Mouse (Mus musculus): ENCODE data around the gene Pop4. TPM values are rescaled to one million over a fixed set of nuclear protein-coding genes. Genes with fewer than 3 reads are reported as not detected.
"Not testable (repeated sequence)": the region's sequence is repeated elsewhere in the genome, so short reads cannot be mapped to it uniquely, and the experiment has no call there.

The Pop4 gene
- 84.8 and 89.3 TPM in 2 replicates for polyA plus RNA-seq (2015; fragmentation: Nextera tagmentation; extraction: Ambion mirVana)

GRCm38 (mm10) chr7:38270703-38271510 is at the start of gene Pop4:
TSS of gene Pop4 (minus strand) at chr7:38271423.
- Histone ChIP-seq H3K4me2 (replicated peaks) (peak within 1 kb of the TSS; percentile 91), H3K27ac (peak within 1 kb of the TSS; percentile 73), H3K9me3 (no peaks in the 10 kb centered on the region), H3K4me1 (replicated peaks) (peaks cover 20% of the 10 kb centered on the region), H3K4me3 (replicated peaks) (peak within 1 kb of the TSS; percentile 79), H3K27me3 (no peaks in the 10 kb centered on the region), H3K36me3 (peaks cover 26% of the 10 kb centered on the region), H3K9ac (replicated peaks) (peak within 1 kb of the TSS; percentile 81)
- peak; percentile 94 for ATAC-seq
- WGBS: under 1% methylated on average over 38 of the region's 38 CpGs

GRCm38 (mm10) chr7:38320641-38321040 is 49.4 kb upstream of the Pop4 start:
- H3K36me3 ChIP-seq: no peaks in the 10 kb centered on the region
- H3K27me3 ChIP-seq: no peaks in the 10 kb centered on the region
- H3K9ac ChIP-seq (replicated peaks): no peak overlapping the region
- no peak overlapping the region for H3K4me2 ChIP-seq (replicated peaks)
- H3K4me1 ChIP-seq (replicated peaks): no peaks in the 10 kb centered on the region
- H3K4me3 ChIP-seq (replicated peaks): no peak overlapping the region
- WGBS: 89% methylated on average over 2 of the region's 2 CpGs
- no peak overlapping the region for H3K27ac ChIP-seq
- ATAC-seq: no peak
- H3K9me3 ChIP-seq: no peaks in the 10 kb centered on the region

- not testable (repeated sequence) for H3K9me3 ChIP-seq; H3K27ac ChIP-seq; ATAC-seq; H3K4me3 ChIP-seq (replicated peaks); H3K4me2 ChIP-seq (replicated peaks); H3K4me1 ChIP-seq (replicated peaks); H3K27me3 ChIP-seq; H3K36me3 ChIP-seq; H3K9ac ChIP-seq (replicated peaks)
- 30% methylated on average over 4 of the region's 4 CpGs for WGBS
These were observed 11.0 kb upstream of the Pop4 start for GRCm38 (mm10) chr7:38282192-38282591.

GRCm38 (mm10) chr7:38272551-38272950 is 1.3 kb upstream of the Pop4 start:
- H3K27me3 ChIP-seq: no peaks in the 10 kb centered on the region
- peaks cover 9% of the 10 kb centered on the region for H3K36me3 ChIP-seq
- no peak overlapping the region for H3K27ac ChIP-seq
- H3K4me3 ChIP-seq (replicated peaks): no peak overlapping the region
- ATAC-seq: no peak
- H3K9ac ChIP-seq (replicated peaks): no peak overlapping the region
- H3K4me2 ChIP-seq (replicated peaks): no peak overlapping the region
- H3K4me1 ChIP-seq (replicated peaks): peaks cover 20% of the 10 kb centered on the region
- no peaks in the 10 kb centered on the region for H3K9me3 ChIP-seq

- Histone ChIP-seq H3K27ac (no peak overlapping the region), H3K4me2 (replicated peaks) (peak overlapping the region; percentile 91), H3K4me3 (replicated peaks) (peak overlapping the region; percentile 79), H3K4me1 (replicated peaks) (peaks cover 20% of the 10 kb centered on the region), H3K36me3 (peaks cover 16% of the 10 kb centered on the region), H3K9me3 (no peaks in the 10 kb centered on the region), H3K27me3 (no peaks in the 10 kb centered on the region), H3K9ac (replicated peaks) (peak overlapping the region; percentile 81)
- WGBS: 21% methylated on average over 4 of the region's 4 CpGs
- ATAC-seq: peak; percentile 51
These were observed 636 bp upstream of the Pop4 start for GRCm38 (mm10) chr7:38271859-38272258.

- WGBS: under 1% methylated on average over 11 of the region's 11 CpGs
- no peak for ATAC-seq
These were observed 238 bp upstream of the Pop4 start for GRCm38 (mm10) chr7:38271511-38271811.

GRCm38 (mm10) chr7:38267006-38267680 is 4.1 kb downstream of the Pop4 start:
- H3K4me3 ChIP-seq (replicated peaks): no peak overlapping the region
- peaks cover 20% of the 10 kb centered on the region for H3K4me1 ChIP-seq (replicated peaks)
- H3K27me3 ChIP-seq: no peaks in the 10 kb centered on the region
- H3K9me3 ChIP-seq: no peaks in the 10 kb centered on the region
- no peak overlapping the region for H3K27ac ChIP-seq
- no peak for ATAC-seq
- H3K36me3 ChIP-seq: peaks cover 63% of the 10 kb centered on the region
- no peak overlapping the region for H3K4me2 ChIP-seq (replicated peaks)
- H3K9ac ChIP-seq (replicated peaks): no peak overlapping the region
- 94% methylated on average over 8 of the region's 8 CpGs for WGBS

More at GRCm38 (mm10) chr7:38271511-38271811, 238 bp upstream of the Pop4 start:
- Histone ChIP-seq H3K4me1 (replicated peaks) (peaks cover 20% of the 10 kb centered on the region), H3K27me3 (no peaks in the 10 kb centered on the region), H3K27ac (peak overlapping the region; percentile 73), H3K9me3 (no peaks in the 10 kb centered on the region), H3K36me3 (peaks cover 20% of the 10 kb centered on the region), H3K9ac (replicated peaks) (peak overlapping the region; percentile 81), H3K4me2 (replicated peaks) (peak overlapping the region; percentile 91), H3K4me3 (replicated peaks) (peak overlapping the region; percentile 79)

- Histone ChIP-seq H3K4me3 (replicated peaks) (no peak overlapping the region), H3K9me3 (no peaks in the 10 kb centered on the region), H3K9ac (replicated peaks) (no peak overlapping the region), H3K27ac (no peak overlapping the region), H3K4me1 (replicated peaks) (no peaks in the 10 kb centered on the region), H3K4me2 (replicated peaks) (no peak overlapping the region), H3K27me3 (no peaks in the 10 kb centered on the region), H3K36me3 (peaks cover 66% of the 10 kb centered on the region)
- WGBS: 89% methylated on average over 5 of the region's 5 CpGs
- ATAC-seq: no peak
These were observed 8.8 kb downstream of the Pop4 start for GRCm38 (mm10) chr7:38262406-38262805.

GRCm38 (mm10) chr7:38259631-38260030 is 11.6 kb downstream of the Pop4 start:
- H3K4me2 ChIP-seq (replicated peaks): no peak overlapping the region
- H3K4me3 ChIP-seq (replicated peaks): no peak overlapping the region
- H3K36me3 ChIP-seq: peaks cover 39% of the 10 kb centered on the region
- no peak for ATAC-seq
- H3K9me3 ChIP-seq: no peaks in the 10 kb centered on the region
- H3K27me3 ChIP-seq: no peaks in the 10 kb centered on the region; the same call in 1 of the 2 replicates
- 0 out of 2 replicates have a peak, but pooled peaks cover 4% of the 10 kb centered on the region for H3K4me1 ChIP-seq (replicated peaks)
- no peak overlapping the region for H3K27ac ChIP-seq
- no peak overlapping the region for H3K9ac ChIP-seq (replicated peaks)
- WGBS: 87% methylated on average over 2 of the region's 2 CpGs

GRCm38 (mm10) chr7:38253441-38253840 is 17.8 kb downstream of the Pop4 start:
- Histone ChIP-seq H3K4me2 (replicated peaks) (no peak overlapping the region), H3K9me3 (no peaks in the 10 kb centered on the region), H3K36me3 (no peaks in the 10 kb centered on the region), H3K9ac (replicated peaks) (no peak overlapping the region), H3K27me3 (no peaks in the 10 kb centered on the region; the same call in 1 of the 2 replicates), H3K4me3 (replicated peaks) (no peak overlapping the region), H3K27ac (no peak overlapping the region), H3K4me1 (replicated peaks) (0 out of 2 replicates have a peak, but pooled peaks cover 4% of the 10 kb centered on the region)
- ATAC-seq: no peak

- WGBS: 58% methylated on average over 5 of the region's 5 CpGs
- Histone ChIP-seq H3K4me2 (replicated peaks) (no peak overlapping the region), H3K9me3 (no peaks in the 10 kb centered on the region), H3K4me3 (replicated peaks) (no peak overlapping the region), H3K4me1 (replicated peaks) (0 out of 2 replicates have a peak, but pooled peaks cover 4% of the 10 kb centered on the region), H3K27me3 (no peaks in the 10 kb centered on the region; the same call in 1 of the 2 replicates), H3K36me3 (no peaks in the 10 kb centered on the region), H3K9ac (replicated peaks) (no peak overlapping the region), H3K27ac (no peak overlapping the region)
- ATAC-seq: no peak
These were observed 19.6 kb downstream of the Pop4 start for GRCm38 (mm10) chr7:38251494-38252216.

GRCm38 (mm10) chr7:38242417-38242816 is 28.8 kb downstream of the Pop4 start:
- Histone ChIP-seq H3K9me3 (no peaks in the 10 kb centered on the region), H3K27ac (no peak overlapping the region), H3K36me3 (no peaks in the 10 kb centered on the region), H3K4me2 (replicated peaks) (no peak overlapping the region), H3K4me1 (replicated peaks) (no peaks in the 10 kb centered on the region), H3K27me3 (no peaks in the 10 kb centered on the region), H3K4me3 (replicated peaks) (no peak overlapping the region), H3K9ac (replicated peaks) (no peak overlapping the region)
- ATAC-seq: no peak
- WGBS: 89% methylated on average over 4 of the region's 4 CpGs

All from midbrain, embryonic 13.5 days (tissue).